Mouse (Mus musculus): ENCODE results near the gene Otud4. TPM values are rescaled to one million over a fixed set of nuclear protein-coding genes. Genes with fewer than 3 reads are reported as not detected.

The Otud4 gene
- polyA plus RNA-seq, 1 experiment from 2014 or later: 18.1 TPM

DNA sequence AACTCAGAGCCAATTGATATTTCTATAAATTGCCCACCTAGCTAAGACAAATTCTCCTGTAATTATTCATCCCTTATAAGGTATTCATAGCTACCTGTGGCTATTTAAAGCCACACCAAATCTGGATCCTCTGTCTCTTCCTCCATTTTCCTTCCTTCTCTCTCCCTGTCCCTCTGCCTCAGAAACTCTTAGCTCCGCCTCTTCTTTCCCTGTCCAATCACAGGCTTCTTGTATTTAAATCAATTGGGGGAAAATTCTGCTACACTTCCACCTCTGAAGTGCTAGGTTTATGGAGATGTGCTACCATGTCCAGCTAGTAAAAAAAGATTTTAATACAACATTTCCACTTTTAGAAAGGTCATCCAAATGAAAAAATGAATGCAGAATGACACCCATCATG lies 3.9 kb upstream of the Otud4 start:
- no peaks in the 10 kb centered on the region for H3K9me3 ChIP-seq (ENCODE audit: control insufficient read depth, low read length)
- H3K4me1 ChIP-seq (replicated peaks; ENCODE audit: control insufficient read depth, insufficient read depth, low read length): peaks cover 4% of the 10 kb centered on the region
- H3K4me2 ChIP-seq (replicated peaks): no peak overlapping the region
- DNase-seq (ENCODE audit: low spot score) (no peak), ATAC-seq (ENCODE audit: low FRiP score) (no peak)
- H3K36me3 ChIP-seq (replicated peaks; ENCODE audit: control insufficient read depth, insufficient read depth): no peaks in the 10 kb centered on the region
- no peaks in the 10 kb centered on the region for H3K27me3 ChIP-seq (ENCODE audit: control insufficient read depth, insufficient read depth, low read length)
- no peak overlapping the region for H3K4me3 ChIP-seq (replicated peaks; ENCODE audit: low read length)
- WGBS: 100% methylated on average over 1 of the region's 1 CpGs
- no peak overlapping the region for H3K27ac ChIP-seq
- no peak overlapping the region for H3K9ac ChIP-seq

DNA sequence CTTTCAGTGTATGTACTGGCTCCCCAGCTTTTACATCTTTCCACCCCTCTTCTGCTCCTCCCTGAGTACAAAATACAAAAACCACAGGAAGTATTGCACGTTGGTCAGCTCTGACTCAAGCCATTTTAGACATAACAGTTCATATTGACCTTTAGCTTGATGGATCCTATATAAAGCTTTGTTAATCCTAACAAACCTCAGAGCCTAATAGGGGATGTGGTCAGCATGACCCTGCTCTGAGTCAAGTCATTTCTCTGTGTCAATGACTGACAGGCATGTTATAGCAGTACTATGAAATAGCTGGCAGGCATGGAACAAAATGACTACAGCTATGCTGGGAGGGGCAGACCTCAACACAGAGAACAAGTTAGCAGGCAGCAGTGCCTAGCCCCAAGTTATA lies 3.3 kb upstream of the Otud4 start:
- H3K4me3 ChIP-seq (replicated peaks; ENCODE audit: low read length): no peak overlapping the region
- ATAC-seq (ENCODE audit: low FRiP score) (no peak), DNase-seq (ENCODE audit: low spot score) (no peak)
- H3K4me1 ChIP-seq (replicated peaks; ENCODE audit: control insufficient read depth, insufficient read depth, low read length): peaks cover 10% of the 10 kb centered on the region
- no peak overlapping the region for H3K27ac ChIP-seq
- H3K27me3 ChIP-seq (ENCODE audit: control insufficient read depth, insufficient read depth, low read length): no peaks in the 10 kb centered on the region
- no peak overlapping the region for H3K4me2 ChIP-seq (replicated peaks)
- no peak overlapping the region for H3K9ac ChIP-seq
- H3K9me3 ChIP-seq (ENCODE audit: control insufficient read depth, low read length): no peaks in the 10 kb centered on the region
- no peaks in the 10 kb centered on the region for H3K36me3 ChIP-seq (replicated peaks; ENCODE audit: control insufficient read depth, insufficient read depth)
- WGBS: 79% methylated on average over 1 of the region's 1 CpGs

DNA sequence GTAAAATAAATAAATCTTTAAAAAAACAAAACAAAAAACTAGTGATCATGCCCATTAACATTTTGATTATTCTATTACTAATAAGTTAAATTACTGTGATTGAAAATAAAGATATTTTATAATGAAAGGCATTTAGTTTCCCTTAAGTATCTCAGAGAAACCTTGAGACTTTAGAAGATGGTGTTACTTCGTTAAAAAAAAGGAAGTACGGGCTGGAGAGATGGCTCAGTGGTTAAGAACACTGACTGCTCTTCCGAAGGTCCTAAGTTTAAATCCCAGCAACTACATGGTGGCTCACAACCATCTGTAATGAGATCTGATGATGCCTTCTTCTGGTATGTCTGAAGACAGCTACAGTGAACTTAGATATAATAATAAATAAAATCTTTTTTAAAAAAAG lies 2.2 kb upstream of the Otud4 start:
- H3K9me3 ChIP-seq (ENCODE audit: control insufficient read depth, low read length): no peaks in the 10 kb centered on the region
- H3K27ac ChIP-seq: no peak overlapping the region
- no peak for ATAC-seq (ENCODE audit: low FRiP score)
- WGBS: 91% methylated on average over 3 of the region's 3 CpGs
- H3K36me3 ChIP-seq (replicated peaks; ENCODE audit: control insufficient read depth, insufficient read depth): no peaks in the 10 kb centered on the region
- DNase-seq (ENCODE audit: low spot score): no peak
- peaks cover 21% of the 10 kb centered on the region for H3K4me1 ChIP-seq (replicated peaks; ENCODE audit: control insufficient read depth, insufficient read depth, low read length)
- H3K9ac ChIP-seq: no peak overlapping the region
- H3K27me3 ChIP-seq (ENCODE audit: control insufficient read depth, insufficient read depth, low read length): no peaks in the 10 kb centered on the region
- H3K4me3 ChIP-seq (replicated peaks; ENCODE audit: low read length): no peak overlapping the region
- no peak overlapping the region for H3K4me2 ChIP-seq (replicated peaks)

DNA sequence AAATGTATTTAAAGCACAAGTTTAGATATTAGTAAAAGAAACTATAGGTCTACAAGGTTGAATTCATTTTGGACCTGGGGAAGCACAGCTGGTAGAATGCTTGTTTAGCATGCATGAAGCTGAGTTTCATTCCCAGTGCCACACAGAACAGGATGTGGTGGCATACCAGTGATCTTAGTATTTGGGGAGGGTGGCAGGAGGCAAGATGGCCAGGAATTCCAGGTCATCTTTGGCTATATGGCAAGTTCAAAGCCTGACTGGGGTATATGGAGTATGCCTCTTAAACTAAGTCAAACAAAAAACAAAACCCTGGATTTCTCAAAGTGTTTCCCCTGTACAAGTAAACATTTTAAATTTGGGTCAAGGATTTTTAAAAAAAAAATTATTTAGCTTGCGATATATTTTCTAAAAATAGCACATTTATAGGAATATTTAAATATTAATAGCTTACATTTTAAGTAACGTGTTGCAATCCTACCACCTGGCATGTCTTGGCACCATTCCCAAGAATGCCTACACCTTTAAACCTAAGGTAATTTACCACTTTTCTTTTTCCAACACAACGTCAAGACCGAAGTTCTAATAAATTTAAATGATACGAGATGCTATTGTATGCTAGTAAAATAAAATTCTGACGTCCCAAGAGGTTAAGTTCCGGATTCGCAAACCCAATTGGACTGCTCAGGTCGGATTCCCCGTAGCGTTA lies 1.3 kb upstream of the Otud4 start:
- peak overlapping the region; percentile 97 for H3K4me3 ChIP-seq (replicated peaks; ENCODE audit: low read length)
- DNase-seq (ENCODE audit: low spot score): no peak

DNA sequence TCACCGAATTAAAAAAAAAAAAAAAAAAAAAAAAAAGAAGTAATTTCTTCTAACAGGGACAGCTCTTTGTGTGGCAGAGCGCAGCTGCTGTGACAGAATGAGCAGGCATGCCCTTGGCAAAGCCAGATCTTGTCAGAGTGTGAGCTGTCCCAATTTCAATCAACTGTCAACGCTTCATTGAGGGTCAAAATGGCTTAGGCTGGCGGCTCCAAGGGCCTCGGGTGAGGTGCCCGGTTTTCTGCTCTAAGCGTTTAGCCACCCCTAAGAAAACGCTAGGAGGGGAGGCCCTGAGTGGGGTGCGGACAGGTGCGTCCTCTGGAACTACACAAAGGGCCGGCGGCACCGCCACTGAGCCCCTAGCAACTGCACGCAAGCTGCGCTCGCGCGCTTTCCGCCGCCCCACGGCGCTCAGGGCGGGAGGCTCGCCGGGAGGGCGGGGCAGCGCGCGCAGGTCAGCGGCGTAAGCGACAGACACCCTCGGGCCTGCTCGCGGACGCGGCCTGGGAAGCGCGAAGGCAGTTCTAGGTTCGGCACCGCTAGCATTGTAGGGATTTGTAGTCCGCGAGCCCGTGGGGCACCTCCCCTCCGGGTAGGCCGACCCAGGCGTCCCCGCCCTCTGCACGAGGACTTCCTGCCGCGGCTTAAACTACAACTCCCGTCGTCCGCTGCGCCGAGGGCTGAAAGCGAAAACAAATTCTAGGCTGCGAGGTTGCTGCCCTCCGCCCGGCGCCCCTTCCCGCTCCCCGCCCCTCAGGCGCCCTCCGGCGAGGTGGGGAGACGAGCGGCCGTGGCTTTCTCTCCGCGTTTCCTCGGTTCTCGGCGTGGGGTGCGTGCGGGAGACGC lies 490 bp upstream of the Otud4 start:
- under 1% methylated on average over 71 of the region's 77 CpGs for WGBS
- peaks cover 1% of the 10 kb centered on the region; the same call in 1 of the 2 replicates for H3K36me3 ChIP-seq (replicated peaks; ENCODE audit: control insufficient read depth, insufficient read depth)
- H3K4me1 ChIP-seq (replicated peaks; ENCODE audit: control insufficient read depth, insufficient read depth, low read length): peaks cover 26% of the 10 kb centered on the region
- peak overlapping the region; percentile 97 for H3K4me3 ChIP-seq (replicated peaks; ENCODE audit: low read length)
- DNase-seq (ENCODE audit: low spot score) (peak; percentile 96), ATAC-seq (ENCODE audit: low FRiP score) (peak; percentile 99)
- peak overlapping the region; percentile 86 for H3K4me2 ChIP-seq (replicated peaks)
- H3K27ac ChIP-seq: peak overlapping the region; percentile 97
- peak overlapping the region; percentile 88 for H3K9ac ChIP-seq
- H3K9me3 ChIP-seq (ENCODE audit: control insufficient read depth, low read length): no peaks in the 10 kb centered on the region
- H3K27me3 ChIP-seq (ENCODE audit: control insufficient read depth, insufficient read depth, low read length): no peaks in the 10 kb centered on the region

More for the DNA sequence above, 1.3 kb upstream of the Otud4 start:
- ATAC-seq (ENCODE audit: low FRiP score): no peak
- H3K4me1 ChIP-seq (replicated peaks; ENCODE audit: control insufficient read depth, insufficient read depth, low read length): peaks cover 26% of the 10 kb centered on the region
- no peaks in the 10 kb centered on the region for H3K27me3 ChIP-seq (ENCODE audit: control insufficient read depth, insufficient read depth, low read length)
- peak overlapping the region; percentile 86 for H3K9ac ChIP-seq
- H3K4me2 ChIP-seq (replicated peaks): peak overlapping the region; percentile 73
- peak overlapping the region; percentile 97 for H3K27ac ChIP-seq
- H3K36me3 ChIP-seq (replicated peaks; ENCODE audit: control insufficient read depth, insufficient read depth): no peaks in the 10 kb centered on the region
- 9% methylated on average over 11 of the region's 11 CpGs for WGBS
- no peaks in the 10 kb centered on the region for H3K9me3 ChIP-seq (ENCODE audit: control insufficient read depth, low read length)

DNA sequence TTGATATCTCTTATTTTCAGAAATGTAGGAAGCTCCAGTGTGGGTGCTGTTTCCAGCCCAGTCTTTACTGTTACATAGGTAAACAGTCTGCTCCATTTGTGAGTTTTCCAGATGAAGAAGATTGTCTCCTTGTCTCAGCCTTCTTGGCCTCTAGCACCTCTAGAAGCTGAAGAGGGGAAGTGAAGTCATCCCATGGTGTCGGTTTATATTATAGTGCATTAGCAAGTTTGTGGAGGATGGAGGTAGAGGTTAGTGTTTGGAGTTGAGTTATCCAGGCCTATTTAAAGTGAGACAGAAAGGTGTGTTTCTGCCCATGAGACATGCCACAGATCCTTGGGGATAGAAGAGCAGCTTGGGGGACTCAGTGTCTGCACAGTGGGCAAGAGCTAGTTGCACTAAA lies 1.7 kb downstream of the Otud4 start:
- DNase-seq (ENCODE audit: low spot score) (no peak), ATAC-seq (ENCODE audit: low FRiP score) (no peak)
- 23% methylated on average over 1 of the region's 1 CpGs for WGBS
- peaks cover 18% of the 10 kb centered on the region for H3K36me3 ChIP-seq (replicated peaks; ENCODE audit: control insufficient read depth, insufficient read depth)
- peaks cover 26% of the 10 kb centered on the region for H3K4me1 ChIP-seq (replicated peaks; ENCODE audit: control insufficient read depth, insufficient read depth, low read length)
- H3K9ac ChIP-seq: peak overlapping the region; percentile 88
- H3K9me3 ChIP-seq (ENCODE audit: control insufficient read depth, low read length): no peaks in the 10 kb centered on the region
- H3K4me2 ChIP-seq (replicated peaks): peak overlapping the region; percentile 86
- H3K27ac ChIP-seq: no peak overlapping the region
- H3K4me3 ChIP-seq (replicated peaks; ENCODE audit: low read length): peak overlapping the region; percentile 97
- no peaks in the 10 kb centered on the region for H3K27me3 ChIP-seq (ENCODE audit: control insufficient read depth, insufficient read depth, low read length)

DNA sequence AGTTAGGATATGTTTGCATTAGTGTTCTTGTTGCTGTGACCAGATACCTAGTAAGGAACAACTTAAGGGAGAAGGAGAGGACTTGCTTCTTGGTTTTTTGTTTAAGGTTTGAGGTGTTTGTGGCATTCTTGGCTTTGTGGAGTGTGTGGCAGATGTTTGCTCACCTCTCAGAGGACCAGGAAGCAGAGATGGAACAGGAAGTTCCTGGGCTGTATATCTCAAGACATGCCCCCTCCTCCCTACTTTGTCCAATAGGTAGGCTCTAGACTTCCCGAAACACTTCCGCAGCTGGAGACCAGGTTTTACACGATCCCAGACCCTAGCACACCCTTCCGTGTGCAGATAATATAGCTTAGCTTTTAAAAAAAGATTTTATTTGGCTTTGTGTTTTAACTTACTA lies 10.2 kb downstream of the Otud4 start:
- Histone ChIP-seq H3K9me3 (ENCODE audit: control insufficient read depth, low read length) (no peaks in the 10 kb centered on the region), H3K4me3 (replicated peaks; ENCODE audit: low read length) (no peak overlapping the region), H3K9ac (no peak overlapping the region), H3K36me3 (replicated peaks; ENCODE audit: control insufficient read depth, insufficient read depth) (peaks cover 44% of the 10 kb centered on the region), H3K4me1 (replicated peaks; ENCODE audit: control insufficient read depth, insufficient read depth, low read length) (no peaks in the 10 kb centered on the region), H3K27me3 (ENCODE audit: control insufficient read depth, insufficient read depth, low read length) (no peaks in the 10 kb centered on the region), H3K4me2 (replicated peaks) (no peak overlapping the region), H3K27ac (no peak overlapping the region)
- ATAC-seq (ENCODE audit: low FRiP score) (no peak), DNase-seq (ENCODE audit: low spot score) (no peak)
- 98% methylated on average over 4 of the region's 4 CpGs for WGBS

DNA sequence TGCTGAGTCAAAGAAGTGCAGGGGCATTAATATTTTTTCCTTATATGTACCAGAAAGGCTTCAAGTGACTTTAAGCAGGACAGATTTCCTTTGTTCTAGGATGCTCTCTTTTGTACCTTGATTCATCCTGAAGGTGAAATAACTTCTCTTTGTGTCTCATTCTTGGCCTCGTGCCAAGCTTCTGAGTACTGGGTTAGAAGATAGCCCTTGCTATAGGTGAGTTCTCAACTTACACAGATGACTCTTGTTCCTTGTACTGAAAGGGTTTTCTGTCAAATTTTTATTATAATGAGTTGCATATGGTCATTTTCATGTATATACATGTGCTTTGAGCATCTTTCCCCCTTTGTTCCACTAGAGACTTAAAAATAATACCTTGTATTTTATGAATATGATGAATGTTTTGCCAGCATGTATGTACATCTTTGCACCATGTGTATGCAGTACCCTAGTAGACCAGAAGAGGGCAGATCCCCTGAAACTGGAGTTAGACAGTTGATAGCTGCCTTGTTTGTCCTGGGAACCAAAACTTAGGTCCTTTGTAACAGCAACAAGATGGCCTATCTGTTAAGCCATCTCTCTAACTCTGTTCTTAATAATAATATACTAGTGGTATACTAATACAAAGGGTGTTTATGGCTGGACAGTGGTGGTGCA lies 10.9 kb downstream of the Otud4 start:
- no peak for ATAC-seq (ENCODE audit: low FRiP score)
- H3K4me2 ChIP-seq (replicated peaks): no peak overlapping the region
- H3K27ac ChIP-seq: no peak overlapping the region
- H3K36me3 ChIP-seq (replicated peaks; ENCODE audit: control insufficient read depth, insufficient read depth): peaks cover 45% of the 10 kb centered on the region
- H3K9me3 ChIP-seq (ENCODE audit: control insufficient read depth, low read length): no peaks in the 10 kb centered on the region
- WGBS: 90% methylated on average over 1 of the region's 1 CpGs
- H3K9ac ChIP-seq: no peak overlapping the region
- no peaks in the 10 kb centered on the region for H3K27me3 ChIP-seq (ENCODE audit: control insufficient read depth, insufficient read depth, low read length)
- DNase-seq (ENCODE audit: low spot score): peak; percentile 30
- H3K4me1 ChIP-seq (replicated peaks; ENCODE audit: control insufficient read depth, insufficient read depth, low read length): no peaks in the 10 kb centered on the region
- H3K4me3 ChIP-seq (replicated peaks; ENCODE audit: low read length): no peak overlapping the region

DNA sequence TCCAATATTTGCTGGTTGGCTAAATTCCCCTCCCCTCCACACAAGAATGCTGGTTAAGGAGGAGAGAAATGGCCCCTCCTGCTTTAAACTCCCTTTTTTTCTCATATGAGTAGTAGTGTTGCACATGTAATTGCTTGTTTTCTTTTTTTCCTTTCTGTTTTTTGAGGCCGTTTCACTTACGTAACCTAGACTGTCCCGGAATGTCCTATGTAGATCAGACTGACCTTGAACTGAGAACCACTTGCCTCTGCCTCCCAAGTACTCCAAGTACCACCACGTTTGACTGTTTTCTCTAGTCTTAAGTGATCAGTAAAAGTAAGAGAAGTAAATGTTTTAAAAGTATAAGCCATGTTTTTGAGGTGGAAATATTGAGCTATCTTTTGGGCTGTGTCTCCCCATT lies 14.3 kb downstream of the Otud4 start:
- Histone ChIP-seq H3K27ac (no peak overlapping the region), H3K27me3 (ENCODE audit: control insufficient read depth, insufficient read depth, low read length) (no peaks in the 10 kb centered on the region), H3K4me1 (replicated peaks; ENCODE audit: control insufficient read depth, insufficient read depth, low read length) (no peaks in the 10 kb centered on the region), H3K4me3 (replicated peaks; ENCODE audit: low read length) (no peak overlapping the region), H3K4me2 (replicated peaks) (no peak overlapping the region), H3K36me3 (replicated peaks; ENCODE audit: control insufficient read depth, insufficient read depth) (peaks cover 50% of the 10 kb centered on the region), H3K9me3 (ENCODE audit: control insufficient read depth, low read length) (no peaks in the 10 kb centered on the region), H3K9ac (no peak overlapping the region)
- ATAC-seq (ENCODE audit: low FRiP score) (no peak), DNase-seq (ENCODE audit: low spot score) (no peak)
- WGBS: 93% methylated on average over 4 of the region's 4 CpGs

Data from hindbrain, embryonic 14.5 days (tissue).